18 mouse cellular contexts compared by ENCODE assay signal in the genomic region with DNA sequence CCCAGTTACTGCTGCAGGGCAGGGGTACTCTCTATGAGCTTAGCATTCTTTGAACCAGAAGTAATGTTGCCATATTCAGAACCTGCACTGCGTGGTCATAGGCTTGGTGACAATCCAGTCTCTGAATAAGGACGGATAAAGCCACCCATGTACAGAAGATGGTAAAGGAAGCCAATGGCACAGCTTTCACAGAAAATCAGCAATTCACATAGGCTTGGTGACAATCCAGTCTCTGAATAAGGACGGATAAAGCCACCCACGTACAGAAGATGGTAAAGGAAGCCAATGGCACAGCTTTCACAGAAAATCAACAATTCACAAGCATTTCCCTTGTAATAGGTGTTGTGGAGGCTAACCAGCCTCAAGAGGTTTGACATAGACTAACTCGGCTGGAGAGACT.
A peak's percentile ranks its signal among the peaks of the same experiment; 100 is the strongest.
DNase-seq lines count a peak whose midpoint lies in the region; ATAC-seq lines count a peak whose summit lies in the region.
"Had no signal": no experiment of that assay in that cellular context is flagged by ENCODE, and none has a peak within 500 bp of the region (broad histone marks: within the 10 kb centered on the region; RNA-seq: fewer than 3 reads in every experiment).

No protein-coding gene starts in this region.

- peak; percentile 79 for ATAC-seq in frontal cortex, adult (ENCODE audit: low TSS enrichment)
- ATAC-seq: activated CD4-positive, CD25-positive, alpha-beta regulatory T cell, adult 4 months; CD4-positive, CD25-positive, alpha-beta regulatory T cell, adult 4 months; Patski had no signal

- no peak for DNase-seq in frontal cortex, postnatal 14 days (ENCODE audit: low spot score in 2 of 2)
- peak; percentile 51 for DNase-seq in brain, adult 2 months (ENCODE audit: low read depth, low spot score)
- no peak for DNase-seq in kidney, adult 8-10 months
- DNase-seq: adrenal gland, adult 2 months; adrenal gland, adult 8-10 months; adrenal gland, postnatal 10 days; adrenal gland, postnatal 14 days; adrenal gland, postnatal 25 days; adrenal gland, postnatal 36 days; B cell, adult 2 months; cerebellum, adult 11 months; cerebellum, adult 11-12 months; cerebellum, adult 18-20 months; cerebellum, adult 2 months had no signal
